Mouse (Mus musculus) MEL (cell line): ENCODE measurements around the gene Shpk. TPM values are rescaled to one million over a fixed set of nuclear protein-coding genes. Genes with fewer than 3 reads are reported as not detected.

ENCODE experiments used
- DNase-seq: peaks from one replicate; pipeline ENCODE4 v3.0.0; 2011; ENCODE audit warnings: low read depth, low spot score
- H3K27ac ChIP-seq: 2 replicates; pipeline ENCODE4 v1.5.1; 2012; ENCODE audit warnings: low read depth, mild to moderate bottlenecking, control low read depth, low read length, moderate library complexity; ENCODE audit not compliant: control insufficient read depth
- H3K27me3 ChIP-seq, 2 experiments: fragments of 150-350 bp in 1 of 2; sonication (generic) in 1 of 2; 2 replicates each; pipeline ENCODE4 v1.6.1; 2012; ENCODE audit warnings: low read length in 2 of 2, mild to moderate bottlenecking in 2 of 2, improper control_type of control experiment in 1 of 2, moderate library complexity in 1 of 2; ENCODE audit not compliant: insufficient read depth in 2 of 2, control insufficient read depth in 1 of 2
- H3K36me3 ChIP-seq, 2 experiments: 2 replicates each; pipeline ENCODE4 v1.6.1; 2012 to 2014; ENCODE audit warnings: low read length in 2 of 2, improper control_type of control experiment in 1 of 2, inconsistent platforms in 1 of 2, mild to moderate bottlenecking in 1 of 2; ENCODE audit not compliant: insufficient read depth in 2 of 2, control insufficient read depth in 1 of 2
- H3K4me1 ChIP-seq, 2 experiments: fragments of 150-350 bp in 1 of 2; sonication (generic) in 1 of 2; 2 replicates each; pipeline ENCODE4 v1.6.1; 2012; ENCODE audit warnings: low read length in 2 of 2, improper control_type of control experiment in 1 of 2, mild to moderate bottlenecking in 1 of 2; ENCODE audit not compliant: insufficient read depth in 2 of 2, control insufficient read depth in 1 of 2
- H3K4me3 ChIP-seq, 2 experiments: fragments of 150-350 bp in 1 of 2; sonication (generic) in 1 of 2; 2 replicates each; pipeline ENCODE4 v1.5.1; 2012; ENCODE audit warnings: low read depth in 2 of 2, low read length in 2 of 2, mild to moderate bottlenecking in 2 of 2, moderate library complexity in 2 of 2, control low read depth in 1 of 2, improper control_type of control experiment in 1 of 2; ENCODE audit not compliant: control insufficient read depth in 1 of 2, insufficient read depth in 1 of 2
- H3K79me2 ChIP-seq: 2 replicates; pipeline ENCODE4 v1.6.1; 2012; ENCODE audit warnings: mild to moderate bottlenecking, low read length, moderate library complexity; ENCODE audit not compliant: control insufficient read depth, poor library complexity, insufficient read depth
- H3K9ac ChIP-seq: 2 replicates; pipeline ENCODE4 v1.6.1; 2012; ENCODE audit warnings: low read depth, mild to moderate bottlenecking, control low read depth, low read length, moderate library complexity; ENCODE audit not compliant: control insufficient read depth, poor library complexity, severe bottlenecking
- H3K9me3 ChIP-seq: fragments of 150-350 bp; sonication (generic); replicated peaks from 2 replicates; pipeline ENCODE4 v1.6.1; 2012; ENCODE audit warnings: mild to moderate bottlenecking, low read length, improper control_type of control experiment, moderate library complexity; ENCODE audit not compliant: insufficient read depth
- CHD2 ChIP-seq: IDR thresholded peaks from 2 replicates; pipeline ENCODE4 v1.6.1; 2011; ENCODE audit warnings: low read length, improper control_type of control experiment
- E2F4 ChIP-seq: IDR thresholded peaks from 2 replicates; pipeline ENCODE4 v1.6.1; 2011; ENCODE audit warnings: low read depth, low read length, improper control_type of control experiment, borderline replicate concordance
- ELF1 ChIP-seq: IDR thresholded peaks from 2 replicates; pipeline ENCODE4 v1.6.1; 2014; ENCODE audit warnings: low read depth, mild to moderate bottlenecking, inconsistent platforms, low read length, improper control_type of control experiment, moderate library complexity
- GABPA ChIP-seq: IDR thresholded peaks from 2 replicates; pipeline ENCODE4 v1.6.1; 2012; ENCODE audit warnings: low read depth, mild to moderate bottlenecking, inconsistent platforms, low read length, improper control_type of control experiment, moderate library complexity
- GATA1 ChIP-seq: IDR thresholded peaks from 2 replicates; pipeline ENCODE4 v1.6.1; 2011; ENCODE audit warnings: low read depth, low read length, improper control_type of control experiment
- MAFK ChIP-seq: IDR thresholded peaks from 2 replicates; pipeline ENCODE4 v1.6.1; 2011; ENCODE audit warnings: low read depth, mild to moderate bottlenecking, low read length, improper control_type of control experiment, borderline replicate concordance
- MYB ChIP-seq: IDR thresholded peaks from 2 replicates; pipeline ENCODE4 v1.6.1; 2011; ENCODE audit warnings: mild to moderate bottlenecking, low read depth, low read length, improper control_type of control experiment
- POLR2A ChIP-seq, 2 experiments: IDR thresholded peaks; 2 replicates each; pipeline ENCODE4 v1.6.1; 2011 to 2012; ENCODE audit warnings: low read length in 2 of 2, mild to moderate bottlenecking in 2 of 2, control low read depth in 1 of 2, improper control_type of control experiment in 1 of 2, low read depth in 1 of 2, moderate library complexity in 1 of 2; ENCODE audit not compliant: control insufficient read depth in 1 of 2, insufficient read depth in 1 of 2, poor library complexity in 1 of 2
- POLR2AphosphoS2 ChIP-seq: IDR thresholded peaks from 2 replicates; pipeline ENCODE4 v1.6.1; 2011; ENCODE audit warnings: low read length, improper control_type of control experiment
- RCOR1 ChIP-seq: IDR thresholded peaks from 2 replicates; pipeline ENCODE4 v1.6.1; 2012; ENCODE audit warnings: low read depth, mild to moderate bottlenecking, inconsistent platforms, low read length, improper control_type of control experiment
- TAL1 ChIP-seq: IDR thresholded peaks from 2 replicates; pipeline ENCODE4 v1.6.1; 2012; ENCODE audit warnings: mild to moderate bottlenecking, inconsistent platforms, low read length, moderate library complexity, mixed read lengths
- USF1 ChIP-seq: IDR thresholded peaks from 2 replicates; pipeline ENCODE4 v1.6.1; 2014; ENCODE audit warnings: low read depth, mild to moderate bottlenecking, inconsistent platforms, low read length, improper control_type of control experiment, moderate library complexity
- USF2 ChIP-seq, 2 experiments: IDR thresholded peaks; 2 replicates each; pipeline ENCODE4 v1.6.1; 2011 to 2012; ENCODE audit warnings: improper control_type of control experiment in 2 of 2, low read length in 2 of 2, borderline replicate concordance in 1 of 2, inconsistent platforms in 1 of 2, low read depth in 1 of 2, mild to moderate bottlenecking in 1 of 2; ENCODE audit not compliant: insufficient read depth in 1 of 2
- ZMIZ1 ChIP-seq: IDR thresholded peaks from 2 replicates; pipeline ENCODE4 v1.6.1; 2012; ENCODE audit warnings: low read depth, mild to moderate bottlenecking, inconsistent platforms, low read length, improper control_type of control experiment, moderate library complexity
- polyA plus RNA-seq, 2 experiments: library from polyadenylated mRNA; stranded (reverse) in 1 of 2; unstranded in 1 of 2; fragments of >175 nt in 1 of 2; fragments of >200 nt in 1 of 2; gene quantifications; 2 replicates each; pipeline versions ENCODE4 v1.2.1 to v1.2.4; 2012; ENCODE audit warnings: low replicate concordance in 2 of 2, low read depth in 1 of 2; ENCODE audit not compliant: insufficient read length in 2 of 2, insufficient read depth in 1 of 2, missing spikeins in 1 of 2
- total RNA-seq: library from RNA; depleted of rRNA; stranded (reverse); fragments of 300-350 nt; gene quantifications from 2 replicates; pipeline ENCODE4 v1.2.3, GENCODE M21; 2012

Gene Shpk
- total and polyA plus RNA-seq, 3 experiments = 1.4 to 1.6 TPM; not detected in 1

DNA sequence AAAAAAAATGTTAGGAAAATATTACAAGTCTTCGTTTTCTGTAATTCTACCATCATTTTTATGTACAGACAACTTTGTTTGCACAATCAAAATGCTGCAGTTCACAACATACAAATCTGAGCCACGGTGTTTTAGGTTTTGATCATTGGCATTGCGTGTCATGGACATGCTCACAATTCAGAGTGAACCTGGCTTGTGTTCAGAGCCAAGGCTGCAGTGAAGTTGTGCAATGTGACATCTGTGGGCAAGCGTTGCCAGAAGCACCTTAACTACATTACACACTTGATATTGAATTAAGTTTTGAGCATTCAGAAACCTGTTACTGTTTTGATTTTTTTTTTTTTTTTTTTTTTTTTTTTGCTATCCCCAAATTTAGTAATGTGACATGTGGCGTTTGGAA lies 30.8 kb downstream of the Shpk start:
- Histone ChIP-seq H3K9ac (no peak overlapping the region), H3K4me1 (no peaks in the 10 kb centered on the region), H3K27me3 (no peaks in the 10 kb centered on the region), H3K4me3 (no peak overlapping the region), H3K79me2 (no peaks in the 10 kb centered on the region), H3K36me3 (no peaks in the 10 kb centered on the region), H3K27ac (no peak overlapping the region), H3K9me3 (no peaks in the 10 kb centered on the region)
- DNase-seq = no peak
- TF ChIP-seq POLR2A (IDR thresholded peaks at IDR 0.05; ENCODE audit: control insufficient read depth in 1 of 2, insufficient read depth in 1 of 2, low read depth in 1 of 2, low read length in 2 of 2, poor library complexity in 1 of 2) = no peak
- TF ChIP-seq ELF1 = no peak
- TF ChIP-seq MAFK = no peak
- no peak for TF ChIP-seq MYB
- no peak for TF ChIP-seq RCOR1
- no peak for TF ChIP-seq GATA1
- no peak for TF ChIP-seq GABPA

DNA sequence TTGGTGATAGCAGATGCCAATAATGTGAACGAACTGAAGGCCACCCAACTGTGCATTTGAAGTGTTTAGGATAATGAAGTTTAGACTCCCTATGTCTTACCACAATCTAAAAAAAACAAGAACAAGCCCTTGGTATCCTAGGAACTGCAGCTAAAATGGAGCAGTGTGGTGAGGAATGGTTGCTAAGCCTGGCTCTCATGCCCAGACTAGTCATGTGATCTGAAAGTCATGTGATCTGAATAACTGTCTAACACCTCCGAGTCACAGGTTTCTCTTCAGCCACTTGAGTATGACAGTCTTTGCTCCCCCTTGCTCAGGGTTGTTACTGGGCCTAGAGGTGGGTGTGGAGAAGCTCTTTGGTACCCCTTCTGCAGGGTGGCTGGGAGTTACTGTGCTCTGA lies 33.3 kb downstream of the Shpk start:
- Histone ChIP-seq H3K4me3 (no peak overlapping the region), H3K9me3 (no peaks in the 10 kb centered on the region), H3K27ac (no peak overlapping the region), H3K27me3 (no peaks in the 10 kb centered on the region), H3K9ac (no peak overlapping the region), H3K36me3 (no peaks in the 10 kb centered on the region)
- DNase-seq = peak; percentile 9
- TF ChIP-seq USF2 (IDR thresholded peaks at IDR 0.05; ENCODE audit: borderline replicate concordance in 1 of 2, insufficient read depth in 1 of 2, low read depth in 1 of 2, low read length in 2 of 2) (peak in 1 of 2 experiments; percentile 77; a peak in 2 of 4 replicates), E2F4 (no peak), USF1 (peak; percentile 88), CHD2 (no peak), TAL1 (no peak)
- TF ChIP-seq, all 39 proteins: peak for 2
- no peaks in the 10 kb centered on the region for H3K4me1 ChIP-seq
- no peaks in the 10 kb centered on the region for H3K79me2 ChIP-seq

GRCm38 (mm10) chr11:73233992-73234391 lies 34.7 kb downstream of the Shpk start, which contains the start of gene Trpv1:
Gene Trpv1, plus strand, starts transcription at chr11:73234292.
- H3K79me2 ChIP-seq = no peaks in the 10 kb centered on the region
- no peak within 1 kb of the TSS for H3K27ac ChIP-seq
- no peak within 1 kb of the TSS for H3K9ac ChIP-seq
- no peaks in the 10 kb centered on the region for H3K4me1 ChIP-seq
- no peaks in the 10 kb centered on the region for H3K27me3 ChIP-seq
- DNase-seq = no peak
- no peak for TF ChIP-seq ZMIZ1
- TF ChIP-seq POLR2AphosphoS2 = no peak
- no peaks in the 10 kb centered on the region for H3K9me3 ChIP-seq
- H3K36me3 ChIP-seq = no peaks in the 10 kb centered on the region
- H3K4me3 ChIP-seq = no peak within 1 kb of the TSS
